Comparison of ENCODE assay signal across 9 mouse cellular contexts in the genomic region with DNA sequence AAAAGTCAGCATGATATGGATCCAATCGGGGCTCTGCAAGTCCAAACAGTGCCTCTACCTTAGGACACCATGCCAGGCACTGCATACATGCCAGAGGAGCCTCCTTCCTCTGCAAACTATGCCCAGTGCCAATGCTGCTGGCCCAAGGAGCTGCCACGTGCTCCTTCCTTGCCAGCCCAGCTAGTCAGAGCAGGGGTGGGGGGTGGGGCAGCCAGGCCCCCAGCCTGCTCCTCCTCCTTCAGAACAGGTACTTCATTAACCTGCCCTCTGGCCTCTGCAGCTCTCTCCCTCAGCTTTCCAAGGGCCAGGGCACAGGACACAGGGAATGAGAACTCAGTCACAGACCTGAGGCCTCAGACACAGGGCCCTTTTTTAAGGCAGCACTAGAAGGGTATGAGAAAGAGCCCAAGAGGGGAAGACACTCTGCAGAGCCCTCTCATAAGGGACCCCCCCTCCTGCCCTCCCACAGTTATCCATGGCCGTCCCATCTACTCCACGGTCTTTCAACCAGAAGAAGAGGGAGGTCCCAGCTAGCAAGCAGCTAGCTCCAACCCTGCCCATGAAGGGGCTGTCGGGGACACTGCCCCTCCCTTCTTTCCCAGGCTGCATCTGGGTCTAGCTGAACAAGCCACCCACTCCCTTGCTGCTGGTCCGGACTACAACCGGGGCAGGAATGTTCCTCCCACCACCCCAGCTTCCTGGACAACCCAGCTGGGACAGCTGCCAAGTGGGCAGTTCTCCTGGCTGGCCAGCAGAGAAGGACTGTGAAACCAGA. TPM values are rescaled to one million over a fixed set of nuclear protein-coding genes. Genes with fewer than 3 reads are reported as not detected.
DNase-seq lines count a peak whose midpoint lies in the region; ATAC-seq lines count a peak whose summit lies in the region.
"Had no signal": no experiment of that assay in that cellular context is flagged by ENCODE, and none has a peak within 500 bp of the region (broad histone marks: within the 10 kb centered on the region; RNA-seq: fewer than 3 reads in every experiment).

No protein-coding gene starts in this region.

- WGBS in forebrain, embryonic 13.5 days = 50% methylated on average over 7 of the region's 7 CpGs
- 63% methylated on average over 7 of the region's 7 CpGs for WGBS in forebrain, embryonic 10.5 days
- WGBS in heart, embryonic 15.5 days = 19% methylated on average over 7 of the region's 7 CpGs
- 30% methylated on average over 7 of the region's 7 CpGs for WGBS in liver, embryonic 12.5 days (ENCODE audit: insufficient replicate concordance)

- no peaks in the 10 kb centered on the region for H3K9me3 ChIP-seq in forebrain, embryonic 13.5 days (replicated peaks)
- H3K9me3 ChIP-seq in forebrain, embryonic 10.5 days = no peaks in the 10 kb centered on the region
- no peaks in the 10 kb centered on the region for H3K9me3 ChIP-seq in heart, embryonic 15.5 days (replicated peaks)
- H3K9me3 ChIP-seq in liver, embryonic 12.5 days (replicated peaks) = no peaks in the 10 kb centered on the region
- H3K9me3 ChIP-seq: megakaryocyte, embryonic 14.5 days had no signal

- no peaks in the 10 kb centered on the region for H3K27me3 ChIP-seq in forebrain, embryonic 13.5 days
- H3K27me3 ChIP-seq in forebrain, embryonic 10.5 days (ENCODE audit: poor library complexity, severe bottlenecking) = no peaks in the 10 kb centered on the region
- H3K27me3 ChIP-seq in heart, embryonic 15.5 days = no peaks in the 10 kb centered on the region
- no peaks in the 10 kb centered on the region for H3K27me3 ChIP-seq in liver, embryonic 12.5 days (replicated peaks)

- no peak for DNase-seq in forebrain, embryonic 10.5 days (ENCODE audit: extremely low spot score, low spot score)
- DNase-seq in fat pad, adult 2 months (ENCODE audit: extremely low read depth, low read depth, low spot score) = peak; percentile 86
- peak; percentile 97 for DNase-seq in kidney, postnatal 10 days
- DNase-seq in ovary, postnatal 14 days (ENCODE audit: low spot score) = peak; percentile 90
- peak; percentile 81 for DNase-seq in yolk sac, embryonic 10.5 days (ENCODE audit: low spot score)

- H3K4me2 ChIP-seq in forebrain, embryonic 13.5 days = no peak overlapping the region
- peak overlapping the region; percentile 60 for H3K4me2 ChIP-seq in heart, embryonic 15.5 days
- peak overlapping the region; percentile 48 for H3K4me2 ChIP-seq in liver, embryonic 12.5 days

- H3K4me1 ChIP-seq in forebrain, embryonic 13.5 days = peaks cover 7% of the 10 kb centered on the region
- H3K4me1 ChIP-seq in forebrain, embryonic 10.5 days = peaks cover 17% of the 10 kb centered on the region
- H3K4me1 ChIP-seq in heart, embryonic 15.5 days (replicated peaks) = peaks cover 25% of the 10 kb centered on the region
- peaks cover 9% of the 10 kb centered on the region; the same call in 1 of the 2 replicates for H3K4me1 ChIP-seq in liver, embryonic 12.5 days

- no peak overlapping the region for H3K4me3 ChIP-seq in forebrain, embryonic 13.5 days
- H3K4me3 ChIP-seq in forebrain, embryonic 10.5 days = no peak overlapping the region
- H3K4me3 ChIP-seq in heart, embryonic 15.5 days = peak overlapping the region; percentile 22
- peak overlapping the region; percentile 4 for H3K4me3 ChIP-seq in liver, embryonic 12.5 days
- H3K4me3 ChIP-seq: megakaryocyte, embryonic 14.5 days had no signal

- ATAC-seq in forebrain, embryonic 13.5 days = peak; percentile 50; the same call in 1 of the 2 replicates
- peak; percentile 92 for ATAC-seq in heart, embryonic 15.5 days (replicated peaks; ENCODE audit: insufficient number of reproducible peaks, insufficient read depth, low FRiP score, low read depth)
- peak; percentile 79 for ATAC-seq in liver, embryonic 12.5 days

- no peak overlapping the region for H3K27ac ChIP-seq in forebrain, embryonic 13.5 days
- H3K27ac ChIP-seq in forebrain, embryonic 10.5 days = no peak overlapping the region
- H3K27ac ChIP-seq in heart, embryonic 15.5 days = peak overlapping the region; percentile 83
- peak overlapping the region; percentile 71 for H3K27ac ChIP-seq in liver, embryonic 12.5 days

- H3K36me3 ChIP-seq in forebrain, embryonic 13.5 days (ENCODE audit: poor library complexity, severe bottlenecking) = no peaks in the 10 kb centered on the region
- H3K36me3 ChIP-seq in forebrain, embryonic 10.5 days (replicated peaks) = no peaks in the 10 kb centered on the region
- H3K36me3 ChIP-seq in heart, embryonic 15.5 days = no peaks in the 10 kb centered on the region
- peaks cover 9% of the 10 kb centered on the region; the same call in 1 of the 2 replicates for H3K36me3 ChIP-seq in liver, embryonic 12.5 days

- no peak overlapping the region; the same call in 1 of the 2 replicates for H3K9ac ChIP-seq in forebrain, embryonic 13.5 days
- H3K9ac ChIP-seq in heart, embryonic 15.5 days = peak overlapping the region; percentile 51
- peak overlapping the region; percentile 27; the same call in 1 of the 2 replicates for H3K9ac ChIP-seq in liver, embryonic 12.5 days

RNA-seq across cellular contexts. Expression of a gene that starts 1.2 kb away (rescaled TPM):
- 2.1 and 2.4 TPM in 2 replicates for polyA plus RNA-seq in forebrain, embryonic 13.5 days (2015; fragmentation: Nextera tagmentation; extraction: Ambion mirVana)
- polyA plus RNA-seq in forebrain, embryonic 10.5 days (2016; fragmentation: Nextera tagmentation; extraction: Ambion mirVana) = 1.8 TPM in 2 replicates
- polyA plus RNA-seq in heart, embryonic 15.5 days (2015; fragmentation: Nextera tagmentation; extraction: Ambion mirVana) = 18.7 and 21.4 TPM in 2 replicates
- polyA plus RNA-seq in liver, embryonic 12.5 days (2016; fragmentation: Nextera tagmentation; extraction: Ambion mirVana) = 37.6 and 41.5 TPM in 2 replicates

Comparison
In these comparisons a context has a peak if more than half of its experiments do, and no peak if none do; other contexts are left out.
1. H3K27ac ChIP-seq: peak in heart, embryonic 15.5 days (single experiment) and liver, embryonic 12.5 days (single experiment); none in forebrain, embryonic 13.5 days (single experiment) and forebrain, embryonic 10.5 days (single experiment).
2. H3K4me3 ChIP-seq: peak in heart, embryonic 15.5 days (single experiment) and liver, embryonic 12.5 days (single experiment); none in forebrain, embryonic 13.5 days (single experiment) and forebrain, embryonic 10.5 days (single experiment).
3. Peak in every context shown above with its lines, with median percentiles within 50 percentile points of each other: ATAC-seq.